Mouse (Mus musculus): ENCODE measurements around the gene Foxl1.

GRCm38 (mm10) chr8:121104049-121104818 is 23.5 kb upstream of the Foxl1 start:
- peak; percentile 96 for TF ChIP-seq CTCF (IDR thresholded peaks at IDR 0.05; ENCODE audit: control insufficient read depth, insufficient read depth, insufficient replicate concordance, low read depth, low read length)
- no peak for TF ChIP-seq POLR2A (IDR thresholded peaks at IDR 0.05; ENCODE audit: control insufficient read depth, low read depth, low read length)

Measured in testis, adult 2 months (tissue).